Mouse (Mus musculus): ENCODE results near the gene Snx9.

GRCm38 (mm10) chr17:5947039-5947438 is 105.9 kb downstream of the Snx9 start:
- TF ChIP-seq CTCF (IDR thresholded peaks at IDR 0.05; ENCODE audit: extremely low read depth, insufficient read depth, low read length) = no peak
- no peak for TF ChIP-seq POLR2A (IDR thresholded peaks at IDR 0.05; ENCODE audit: extremely low read depth, insufficient read depth, low read length)
